Comparison of ENCODE assay signal across 9 mouse cellular contexts in the genomic region with DNA sequence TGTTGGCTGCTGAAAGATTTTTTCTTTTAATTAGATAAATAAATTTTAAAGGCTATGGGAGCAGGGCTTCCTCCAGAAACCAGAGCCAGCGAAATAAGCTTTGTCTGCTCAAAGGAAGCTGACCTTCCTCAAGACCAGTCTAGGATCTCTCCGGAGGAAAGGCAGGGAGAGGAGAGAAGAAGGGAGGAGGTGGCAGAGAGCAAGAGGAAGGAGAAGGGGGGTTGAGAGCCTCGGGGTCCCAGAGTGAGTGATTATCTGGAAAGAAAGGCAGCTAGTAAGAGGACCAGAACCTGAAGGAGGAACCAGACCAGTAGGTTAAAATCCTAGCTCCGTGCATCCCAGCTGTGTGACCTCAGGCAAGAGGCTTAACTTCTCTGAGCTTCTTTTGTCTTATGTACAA. TPM values are rescaled to one million over a fixed set of nuclear protein-coding genes. Genes with fewer than 3 reads are reported as not detected.
DNase-seq lines count a peak whose midpoint lies in the region; ATAC-seq and TF ChIP-seq lines count a peak whose summit lies in the region.
"Had no signal": no experiment of that assay in that cellular context is flagged by ENCODE, and none has a peak within 500 bp of the region (broad histone marks: within the 10 kb centered on the region; RNA-seq: fewer than 3 reads in every experiment).

No protein-coding gene starts in this region.

- no peak for ATAC-seq in heart, postnatal 0 days (ENCODE audit: insufficient read depth, low read depth)
- peak; percentile 41 for ATAC-seq in embryonic facial prominence, embryonic 11.5 days (replicated peaks; ENCODE audit: insufficient number of reproducible peaks, low FRiP score, low TSS enrichment, low read depth)
- ATAC-seq in hindbrain, embryonic 12.5 days (ENCODE audit: low FRiP score), result peak; percentile 42
- ATAC-seq in midbrain, postnatal 0 days (ENCODE audit: low FRiP score), result peak; percentile 5; the same call in 1 of the 2 replicates

- H3K9me3 ChIP-seq in heart, postnatal 0 days (replicated peaks; ENCODE audit: control insufficient read depth, low read length), result no peaks in the 10 kb centered on the region
- H3K9me3 ChIP-seq in embryonic facial prominence, embryonic 11.5 days (replicated peaks; ENCODE audit: control insufficient read depth, low read length), result no peaks in the 10 kb centered on the region
- no peaks in the 10 kb centered on the region for H3K9me3 ChIP-seq in hindbrain, embryonic 12.5 days (replicated peaks)
- H3K9me3 ChIP-seq in midbrain, postnatal 0 days (ENCODE audit: low read length), result no peaks in the 10 kb centered on the region

- peaks cover 15% of the 10 kb centered on the region for H3K4me1 ChIP-seq in heart, postnatal 0 days (ENCODE audit: control insufficient read depth, insufficient read depth)
- H3K4me1 ChIP-seq in embryonic facial prominence, embryonic 11.5 days (ENCODE audit: control insufficient read depth, insufficient read depth, low read length), result no peaks in the 10 kb centered on the region
- H3K4me1 ChIP-seq in hindbrain, embryonic 12.5 days, result peaks cover 17% of the 10 kb centered on the region
- no peaks in the 10 kb centered on the region for H3K4me1 ChIP-seq in midbrain, postnatal 0 days (ENCODE audit: insufficient read depth, low read length)

- H3K4me3 ChIP-seq in heart, postnatal 0 days (ENCODE audit: low read depth, low read length), result no peak overlapping the region
- H3K4me3 ChIP-seq in embryonic facial prominence, embryonic 11.5 days (ENCODE audit: low read depth, low read length), result no peak overlapping the region
- no peak overlapping the region; the same call in 1 of the 2 replicates for H3K4me3 ChIP-seq in hindbrain, embryonic 12.5 days
- H3K4me3 ChIP-seq in midbrain, postnatal 0 days (ENCODE audit: low read depth, low read length), result no peak overlapping the region

- no peaks in the 10 kb centered on the region for H3K27me3 ChIP-seq in heart, postnatal 0 days (ENCODE audit: control insufficient read depth, insufficient read depth, low read length)
- peaks cover 4% of the 10 kb centered on the region; the same call in 1 of the 2 replicates for H3K27me3 ChIP-seq in embryonic facial prominence, embryonic 11.5 days (ENCODE audit: control insufficient read depth, insufficient read depth, low read length)
- no peaks in the 10 kb centered on the region; the same call in none of the 2 replicates for H3K27me3 ChIP-seq in hindbrain, embryonic 12.5 days
- no peaks in the 10 kb centered on the region for H3K27me3 ChIP-seq in midbrain, postnatal 0 days (ENCODE audit: insufficient read depth, low read length)

- no peak for DNase-seq in heart, postnatal 0 days (ENCODE audit: low spot score)
- no peak for DNase-seq in heart, adult 9 months (ENCODE audit: low spot score in 2 of 2)
- no peak for DNase-seq in embryonic facial prominence, embryonic 11.5 days (ENCODE audit: low spot score)
- DNase-seq in midbrain, postnatal 0 days (ENCODE audit: low spot score), result peak; percentile 5
- DNase-seq in right cerebral cortex, postnatal 14 days, result no peak
- DNase-seq in cerebellum, postnatal 25 days, result no peak
- no peak for DNase-seq in thymus, postnatal 14 days
- DNase-seq: adrenal gland, adult 8-10 months had no signal

- TF ChIP-seq EP300 in heart, postnatal 0 days (IDR thresholded peaks at IDR 0.05; ENCODE audit: low read depth), result no peak

- peak overlapping the region; percentile 45 for H3K4me2 ChIP-seq in heart, postnatal 0 days (ENCODE audit: low read depth, low read length)
- H3K4me2 ChIP-seq in embryonic facial prominence, embryonic 11.5 days (ENCODE audit: low read depth, low read length), result peak overlapping the region; percentile 34; the same call in 1 of the 2 replicates
- peak overlapping the region; percentile 48 for H3K4me2 ChIP-seq in hindbrain, embryonic 12.5 days (replicated peaks)
- H3K4me2 ChIP-seq in midbrain, postnatal 0 days (ENCODE audit: low read depth, low read length, poor library complexity, severe bottlenecking), result peak overlapping the region; percentile 48

- no peak for TF ChIP-seq CTCF in heart, postnatal 0 days (IDR thresholded peaks at IDR 0.05; ENCODE audit: low read depth)
- no peak for TF ChIP-seq CTCF in midbrain, postnatal 0 days (IDR thresholded peaks at IDR 0.05)

- H3K27ac ChIP-seq in heart, postnatal 0 days (ENCODE audit: low read depth), result peak overlapping the region; percentile 4; the same call in 1 of the 2 replicates
- no peak overlapping the region for H3K27ac ChIP-seq in embryonic facial prominence, embryonic 11.5 days (replicated peaks; ENCODE audit: low read depth, low read length)
- peak overlapping the region; percentile 73 for H3K27ac ChIP-seq in hindbrain, embryonic 12.5 days
- no peak overlapping the region for H3K27ac ChIP-seq in midbrain, postnatal 0 days (ENCODE audit: low read depth, low read length)

- H3K36me3 ChIP-seq in heart, postnatal 0 days (replicated peaks; ENCODE audit: control insufficient read depth, insufficient read depth, low read length), result no peaks in the 10 kb centered on the region
- no peaks in the 10 kb centered on the region for H3K36me3 ChIP-seq in embryonic facial prominence, embryonic 11.5 days (replicated peaks; ENCODE audit: control insufficient read depth, insufficient read depth, low read depth, low read length)
- no peaks in the 10 kb centered on the region for H3K36me3 ChIP-seq in hindbrain, embryonic 12.5 days
- H3K36me3 ChIP-seq in midbrain, postnatal 0 days (ENCODE audit: insufficient read depth, low read length), result no peaks in the 10 kb centered on the region

- no peak overlapping the region for H3K9ac ChIP-seq in heart, postnatal 0 days (replicated peaks; ENCODE audit: low read depth, low read length)
- no peak overlapping the region for H3K9ac ChIP-seq in embryonic facial prominence, embryonic 11.5 days (replicated peaks; ENCODE audit: low read length)
- H3K9ac ChIP-seq in hindbrain, embryonic 12.5 days, result no peak overlapping the region
- no peak overlapping the region for H3K9ac ChIP-seq in midbrain, postnatal 0 days (replicated peaks; ENCODE audit: low read length, poor library complexity, severe bottlenecking)

- WGBS in heart, postnatal 0 days, result 22% methylated on average over 4 of the region's 4 CpGs
- 12% methylated on average over 4 of the region's 4 CpGs for WGBS in embryonic facial prominence, embryonic 11.5 days
- WGBS in hindbrain, embryonic 12.5 days, result 18% methylated on average over 4 of the region's 4 CpGs
- WGBS in midbrain, postnatal 0 days, result 9% methylated on average over 4 of the region's 4 CpGs

RNA-seq across cellular contexts. Expression of gene Pmepa1, which starts 31.7 kb away (rescaled TPM):
- 6.3 and 12.9 TPM in 2 replicates for total RNA-seq in heart, postnatal 0 days (2014; rRNA removed; ENCODE audit: low replicate concordance)
- polyA plus RNA-seq in heart, postnatal 0 days (2015; fragmentation: Nextera tagmentation; extraction: Ambion mirVana), result 4.3 and 4.4 TPM in 2 replicates
- polyA plus RNA-seq in embryonic facial prominence, embryonic 11.5 days (2014; fragmentation: Nextera tagmentation; extraction: Ambion mirVana), result 3.3 and 3.4 TPM in 2 replicates
- polyA plus RNA-seq in hindbrain, embryonic 12.5 days (2016; fragmentation: Nextera tagmentation; extraction: Ambion mirVana), result 5.6 and 6.3 TPM in 2 replicates
- total RNA-seq in midbrain, postnatal 0 days (2014; rRNA removed), result 6.5 and 12.8 TPM in 2 replicates
- polyA plus RNA-seq in midbrain, postnatal 0 days (2015; fragmentation: Nextera tagmentation; extraction: Ambion mirVana), result 2.3 TPM in 2 replicates

Comparison
In these comparisons a context has a peak if more than half of its experiments do, and no peak if none do; other contexts are left out.
1. H3K27ac ChIP-seq: peak in heart, postnatal 0 days (single experiment) and hindbrain, embryonic 12.5 days (single experiment); none in embryonic facial prominence, embryonic 11.5 days (single experiment) and midbrain, postnatal 0 days (single experiment).
2. Peak in every context shown above with its lines, with median percentiles within 50 percentile points of each other: H3K4me2 ChIP-seq.